Mouse (Mus musculus) Patski (cell line): ENCODE measurements around the gene Aldh16a1. TPM values are rescaled to one million over a fixed set of nuclear protein-coding genes. Genes with fewer than 3 reads are reported as not detected.
"Not testable (repeated sequence)": the region's sequence is repeated elsewhere in the genome, so short reads cannot be mapped to it uniquely, and the experiment has no call there.

Source experiments
- ATAC-seq: fragments of 100-300 bp; one replicate; pipeline ENCODE4 v1.8.0; 2021
- CTCF ChIA-PET: fragments of 350-600 bp; sonication (Branson Sonifier 250); formaldehyde crosslinking; loops from one replicate; lab custom pipeline; 2022; ENCODE audit warnings: inconsistent platforms; lab: Charles Lee
- POLR2A ChIA-PET: fragments of 350-600 bp; sonication (Branson Sonifier 250); formaldehyde crosslinking; loops from one replicate; lab custom pipeline; 2022; ENCODE audit warnings: antibody characterized with exemption, inconsistent platforms; lab: Charles Lee
- DNase-seq: peaks from one replicate; pipeline ENCODE4 v3.0.0-alpha.2; 2011; ENCODE audit warnings: low read depth, low spot score
- H3K27me3 ChIP-seq: fragments of 371-371 bp; one replicate; pipeline ENCODE4 v1.5.1; 2021
- CTCF ChIP-seq: fragments of 100-300 bp; IDR thresholded peaks from one replicate; pipeline ENCODE4 v1.5.1; 2021
- in situ Hi-C: fragments of 300-500 bp; cut with MboI; formaldehyde crosslinking; loops from 3 replicates; pipeline ENCODE4 v1.11.1; 2018; ENCODE audit warnings: low pct_unique_long_range_greater_than_20kb, mixed read lengths
- polyA plus RNA-seq: library from polyadenylated mRNA; unstranded; gene quantifications from one replicate; pipeline ENCODE4 v1.2.3, GENCODE M21; 2021

Gene Aldh16a1
- polyA plus RNA-seq, 1 experiment from 2014 or later: 48.9 TPM

DNA sequence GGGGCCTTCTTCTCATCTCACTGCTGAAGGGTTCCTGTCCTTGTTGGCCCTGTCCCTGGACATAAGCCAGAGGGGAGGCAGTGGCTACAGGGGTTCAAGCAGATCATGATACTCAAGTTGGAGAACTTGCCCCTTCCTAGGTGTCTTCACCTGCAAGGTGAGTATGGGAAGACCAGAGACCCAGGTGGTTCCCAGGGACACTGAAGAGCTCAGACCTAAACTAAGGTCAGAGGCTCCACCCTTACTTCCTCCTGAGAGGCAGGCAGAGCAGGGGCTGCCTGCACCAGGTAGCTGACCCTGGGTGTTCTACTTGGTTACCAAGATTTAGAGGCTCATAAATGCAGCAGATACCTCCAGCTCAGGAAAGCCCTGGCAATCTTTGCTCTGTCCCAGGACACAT is 32.4 kb downstream of the Aldh16a1 start:
- in situ Hi-C loops: loop anchor here (5.0 kb wide), 1 partner anchor 35 kb away; no protein-coding TSS in a partner anchor
- no peak for DNase-seq
- CTCF ChIA-PET: no interaction called here
- POLR2A ChIA-PET: interaction anchor here (1.0 kb wide), 1 partner anchor 46 kb away, joined by 3 read pairs; no protein-coding TSS in a partner anchor
- no peaks in the 10 kb centered on the region for H3K27me3 ChIP-seq
- ATAC-seq: no peak
- TF ChIP-seq CTCF: no peak

DNA sequence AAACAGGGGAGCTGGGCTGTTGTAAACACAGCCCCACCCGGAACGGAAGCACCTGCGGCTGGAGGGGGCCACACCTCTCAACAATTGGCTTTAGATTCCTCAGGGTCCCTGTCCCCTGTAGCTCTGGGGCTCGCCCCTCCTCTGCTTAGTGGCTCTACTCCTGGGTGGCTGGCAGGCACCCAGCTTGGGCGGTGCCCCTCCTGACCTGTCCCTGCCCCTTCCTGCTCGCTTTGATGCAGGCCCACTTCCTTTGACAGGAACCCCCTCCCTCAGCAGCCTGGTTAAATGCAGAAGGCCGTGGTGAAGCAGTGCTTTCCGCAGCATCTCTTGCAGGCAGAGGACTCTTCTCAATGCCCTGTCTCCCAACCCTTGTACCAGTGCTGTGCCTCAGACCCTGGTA is 33.0 kb downstream of the Aldh16a1 start:
- no peak for DNase-seq

GRCm38 (mm10) chr7:45119780-45120709 is 34.3 kb downstream of the Aldh16a1 start:
- in situ Hi-C loops: loop anchor here (5.0 kb wide), 1 partner anchor 33 kb away; no protein-coding TSS in a partner anchor
- DNase-seq (no peak), ATAC-seq (no peak)
- no peak for TF ChIP-seq CTCF
- CTCF ChIA-PET: interaction anchor here (0.9 kb wide), 1 partner anchor 16 kb away, joined by 3 read pairs; the partner anchor contains the start of genes Flt3l and Gm45713
- no peaks in the 10 kb centered on the region for H3K27me3 ChIP-seq
- POLR2A ChIA-PET: no interaction called here

More for the DNA sequence above, 33.0 kb downstream of the Aldh16a1 start:
- CTCF ChIA-PET: interaction anchor here (1.0 kb wide), 1 partner anchor 11 kb away, joined by 3 read pairs; no protein-coding TSS in a partner anchor
- POLR2A ChIA-PET: no interaction called here
- TF ChIP-seq CTCF: no peak
- in situ Hi-C loops: loop anchor here (5.0 kb wide), 1 partner anchor 34 kb away; no protein-coding TSS in a partner anchor
- ATAC-seq: no peak
- H3K27me3 ChIP-seq: no peaks in the 10 kb centered on the region

DNA sequence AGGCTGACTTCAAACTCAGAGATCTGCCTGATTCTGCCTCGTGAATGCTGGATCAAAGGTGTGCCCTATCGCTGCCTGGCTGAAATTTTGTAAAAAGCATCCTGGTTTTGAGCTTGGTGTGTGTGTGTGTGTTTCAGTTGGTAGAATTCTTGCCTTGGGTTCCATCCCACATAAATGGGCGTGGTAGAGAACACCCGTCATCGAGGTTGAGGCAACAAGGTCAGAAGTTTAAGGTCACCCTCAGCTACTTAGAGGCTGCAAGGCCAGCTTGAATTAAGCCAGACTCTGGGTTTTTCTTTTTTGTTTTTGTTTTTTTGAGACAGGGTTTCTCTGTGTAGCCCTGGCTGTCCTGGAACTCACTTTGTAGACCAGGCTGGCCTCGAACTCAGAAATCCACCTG is 36.0 kb downstream of the Aldh16a1 start:
- no peaks in the 10 kb centered on the region for H3K27me3 ChIP-seq
- TF ChIP-seq CTCF: no peak
- in situ Hi-C loops: no loop called here
- ATAC-seq (no peak), DNase-seq (no peak)
- CTCF ChIA-PET: interaction anchor here (1.0 kb wide), 1 partner anchor 9 kb away, joined by 3 read pairs; no protein-coding TSS in a partner anchor
- POLR2A ChIA-PET: no interaction called here

- no peaks in the 10 kb centered on the region for H3K27me3 ChIP-seq
- no peak for ATAC-seq
- in situ Hi-C loops: no loop called here
- POLR2A ChIA-PET: no interaction called here
- CTCF ChIA-PET: interaction anchor here (1.0 kb wide), 1 partner anchor 10 kb away, joined by 3 read pairs; no protein-coding TSS in a partner anchor
- no peak for DNase-seq
- no peak for TF ChIP-seq CTCF
Measured at GRCm38 (mm10) chr7:45117566-45117965, 36.8 kb downstream of the Aldh16a1 start.

GRCm38 (mm10) chr7:45113476-45113875 is 40.9 kb downstream of the Aldh16a1 start:
- no peak for ATAC-seq
- no peaks in the 10 kb centered on the region for H3K27me3 ChIP-seq
- no peak for DNase-seq
- ChIA-PET CTCF (no interaction called here), POLR2A (no interaction called here)
- in situ Hi-C loops: no loop called here
- TF ChIP-seq CTCF: no peak

DNA sequence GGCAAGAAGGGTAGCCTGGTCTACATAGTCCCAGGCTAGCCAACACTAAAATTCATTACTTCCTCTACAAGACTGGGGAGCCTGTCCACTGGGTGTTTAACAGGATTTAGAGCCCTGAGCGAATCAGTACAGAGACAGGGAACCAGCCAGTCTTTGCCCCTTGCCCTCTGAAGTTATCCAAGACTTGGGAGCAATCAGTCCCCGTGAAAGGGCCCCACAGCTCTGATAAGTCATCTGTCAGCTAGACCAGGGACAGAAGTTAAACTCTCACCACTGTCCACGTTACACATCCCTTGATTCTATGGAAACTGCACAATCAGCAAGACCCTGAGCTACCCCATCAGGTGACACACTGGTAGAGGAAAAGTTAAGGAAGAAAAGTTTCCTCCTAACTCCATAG is 41.9 kb downstream of the Aldh16a1 start:
- H3K27me3 ChIP-seq: no peaks in the 10 kb centered on the region
- in situ Hi-C loops: no loop called here
- no peak for ATAC-seq
- POLR2A ChIA-PET: no interaction called here
- TF ChIP-seq CTCF: no peak
- no peak for DNase-seq
- CTCF ChIA-PET: no interaction called here

DNA sequence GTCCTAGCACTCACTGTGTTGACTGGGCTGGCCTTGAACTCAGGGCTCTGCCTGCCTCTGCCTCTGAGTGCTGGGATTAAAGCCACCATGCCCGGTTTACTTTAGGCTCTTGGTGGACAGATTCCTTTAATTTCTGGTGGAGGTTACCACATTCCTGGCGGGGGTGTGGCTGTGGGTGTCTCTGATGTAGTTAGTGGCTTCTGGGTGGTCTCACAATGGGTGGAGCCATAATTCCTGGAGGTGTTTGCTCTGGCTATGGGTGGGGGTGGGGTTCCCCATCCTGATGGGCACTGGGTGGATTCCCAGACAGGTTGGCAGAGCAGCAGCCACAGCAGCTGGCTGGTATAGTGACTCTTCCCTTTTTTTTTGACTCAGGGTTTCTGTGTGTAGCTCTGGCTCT is 42.4 kb downstream of the Aldh16a1 start:
- no peak for TF ChIP-seq CTCF
- in situ Hi-C loops: no loop called here
- no peaks in the 10 kb centered on the region for H3K27me3 ChIP-seq
- ChIA-PET POLR2A (no interaction called here), CTCF (interaction anchor here (0.9 to 1.2 kb wide), 2 partner anchors 24 to 32 kb away, joined by 3 read pairs; no protein-coding TSS in a partner anchor)
- no peak for ATAC-seq
- DNase-seq: no peak

DNA sequence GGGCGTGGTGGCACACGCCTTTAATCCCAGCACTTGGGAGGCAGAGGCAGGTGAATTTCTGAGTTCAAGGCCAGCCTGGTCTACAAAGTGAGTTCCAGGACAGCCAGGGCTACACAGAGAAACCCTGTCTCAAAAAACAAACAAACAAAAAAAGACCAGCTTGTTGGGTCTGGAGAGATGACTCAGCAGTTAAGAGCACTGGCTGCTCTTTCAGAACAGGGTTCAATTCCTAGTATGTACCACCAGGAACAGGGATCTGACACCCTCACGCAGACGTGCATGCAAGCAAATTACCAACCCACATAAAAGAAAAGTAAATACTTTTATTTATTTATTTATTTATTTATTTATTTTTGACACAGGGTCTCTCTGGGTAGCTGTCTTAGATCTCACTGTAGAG is 44.3 kb downstream of the Aldh16a1 start:
- DNase-seq, in situ Hi-C loops, ATAC-seq, H3K27me3 ChIP-seq: not testable (repeated sequence)
- ChIA-PET POLR2A (interaction anchor here (0.6 kb wide), 1 partner anchor 303 kb away, joined by 3 read pairs; no protein-coding TSS in a partner anchor), CTCF (interaction anchor here (1.4 kb wide), 1 partner anchor 11 kb away, joined by 3 read pairs; no protein-coding TSS in a partner anchor)

- no peak for DNase-seq
- no peaks in the 10 kb centered on the region for H3K27me3 ChIP-seq
- POLR2A ChIA-PET: no interaction called here
- CTCF ChIA-PET: no interaction called here
- no peak for TF ChIP-seq CTCF
- in situ Hi-C loops: no loop called here
- no peak for ATAC-seq
Measured at GRCm38 (mm10) chr7:45107052-45107645, 47.2 kb downstream of the Aldh16a1 start.
